Mouse (Mus musculus) left cerebral cortex, adult 9 months (tissue): ENCODE results near the gene Slc13a1.
A peak's percentile ranks its signal among the peaks of the same experiment; 100 is the strongest.
"Not testable (repeated sequence)": the region's sequence is repeated elsewhere in the genome, so short reads cannot be mapped to it uniquely, and the experiment has no call there.

ENCODE experiments used
- DNase-seq, 2 experiments: peaks; one replicate each; pipeline ENCODE4 v3.0.0; 2022; ENCODE audit warnings: low spot score in 2 of 2

The Slc13a1 gene

DNA sequence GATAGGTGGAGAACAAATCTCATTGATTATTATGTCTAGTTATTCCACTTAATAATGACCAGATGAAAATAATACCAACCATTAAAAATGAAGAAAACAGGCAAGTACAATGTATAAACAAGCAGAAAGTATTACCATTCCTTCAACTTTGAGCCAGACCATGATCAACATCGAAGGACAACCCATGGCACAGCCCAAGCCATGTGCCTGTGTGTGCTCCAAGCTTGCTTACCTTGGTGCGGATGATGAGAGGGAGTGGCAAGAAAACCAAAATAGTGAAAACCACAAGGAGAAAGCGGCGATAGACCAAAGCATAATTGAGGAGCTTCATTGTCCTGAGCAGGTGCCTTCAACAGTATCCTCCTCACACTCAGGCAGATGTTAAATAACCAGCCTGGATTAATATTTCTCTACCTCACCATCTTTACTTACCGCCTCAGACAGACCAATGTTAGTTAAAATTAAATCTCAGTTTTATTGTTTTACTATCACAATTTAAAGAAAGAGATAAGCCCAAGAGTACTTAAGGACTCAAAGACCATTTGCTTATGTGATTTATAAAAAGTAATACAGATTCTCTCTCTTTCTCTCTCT is at the start of gene Slc13a1:
TSS of gene Slc13a1 (minus strand) at position 359 of the 594 bp plus-strand sequence.
- DNase-seq: no peak

DNA sequence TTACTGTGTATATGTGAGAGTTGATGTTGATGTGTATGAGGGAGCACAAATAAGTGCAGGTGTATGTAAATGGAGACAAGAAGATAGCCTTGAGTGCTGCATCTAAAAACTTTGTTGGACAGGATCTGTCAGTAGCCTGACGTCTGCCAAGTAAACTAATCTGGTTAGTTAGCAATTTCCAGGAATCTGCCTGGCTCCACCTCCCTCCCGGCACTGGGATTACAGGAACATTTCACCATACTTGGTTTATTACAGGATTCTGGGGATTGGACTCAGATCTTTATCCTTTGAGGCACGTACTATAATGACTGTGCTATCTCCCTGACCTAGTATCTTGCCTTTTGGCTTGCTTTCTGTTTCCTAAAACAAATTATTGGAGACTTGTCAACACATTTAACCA is 40.0 kb upstream of the Slc13a1 start:
- DNase-seq: no peak

DNA sequence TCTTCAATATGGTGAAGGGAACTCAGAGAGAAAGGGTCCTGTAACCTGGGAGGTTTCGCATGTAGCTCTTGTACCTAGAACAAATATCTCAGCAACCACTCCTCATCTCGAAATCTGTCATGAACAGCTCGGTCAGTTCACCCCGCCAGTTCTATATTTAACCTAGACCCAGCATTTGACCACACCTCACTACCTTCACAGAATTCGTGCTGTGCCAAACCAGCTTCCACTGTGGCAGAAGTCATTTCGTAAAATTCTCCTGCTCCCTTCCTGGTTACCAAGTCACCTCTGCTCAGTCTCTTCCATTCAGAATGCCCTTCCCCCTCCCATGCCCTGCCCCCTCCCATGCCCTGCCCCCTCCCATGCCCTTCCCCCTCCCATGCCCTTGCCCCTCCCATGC is 34.3 kb upstream of the Slc13a1 start:
- DNase-seq: no peak

DNA sequence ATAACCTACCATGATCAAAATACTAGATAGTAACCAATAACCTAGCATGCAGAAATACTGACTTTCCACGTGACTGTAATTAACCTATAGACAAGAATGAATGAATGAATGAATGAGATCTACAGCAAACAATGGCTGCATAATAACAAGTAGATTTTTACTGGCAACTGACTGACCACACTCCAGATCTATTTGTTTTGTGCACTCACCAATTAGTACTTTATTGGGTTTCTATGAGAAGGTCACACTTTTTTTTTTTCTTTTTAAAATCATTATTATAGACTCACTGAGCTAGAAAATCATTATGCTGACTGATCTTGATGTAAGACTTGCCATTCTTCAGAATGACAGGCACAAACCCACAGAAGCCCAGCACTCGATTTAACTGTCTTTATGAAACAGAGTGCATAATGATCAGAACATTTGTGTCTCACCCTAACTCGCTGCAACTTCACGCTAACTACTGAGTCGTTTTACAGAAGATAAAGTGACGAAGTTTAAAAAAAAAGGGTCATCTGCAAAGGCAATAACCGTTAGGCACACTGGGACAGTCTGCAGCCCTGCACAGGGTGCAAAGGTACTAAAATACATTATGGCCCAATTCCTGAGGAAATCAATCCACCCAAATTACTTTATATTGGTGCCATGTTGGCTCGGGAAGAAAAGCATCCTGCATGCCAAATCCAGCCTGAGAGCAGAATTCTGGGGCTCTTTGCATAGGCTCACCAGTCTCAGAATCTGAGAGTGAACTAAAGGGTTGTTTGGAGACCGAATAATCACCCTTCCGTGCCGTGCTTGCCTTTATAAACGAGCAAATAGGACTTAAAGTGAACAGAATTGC is 33.0 kb upstream of the Slc13a1 start:
- no peak for DNase-seq

DNA sequence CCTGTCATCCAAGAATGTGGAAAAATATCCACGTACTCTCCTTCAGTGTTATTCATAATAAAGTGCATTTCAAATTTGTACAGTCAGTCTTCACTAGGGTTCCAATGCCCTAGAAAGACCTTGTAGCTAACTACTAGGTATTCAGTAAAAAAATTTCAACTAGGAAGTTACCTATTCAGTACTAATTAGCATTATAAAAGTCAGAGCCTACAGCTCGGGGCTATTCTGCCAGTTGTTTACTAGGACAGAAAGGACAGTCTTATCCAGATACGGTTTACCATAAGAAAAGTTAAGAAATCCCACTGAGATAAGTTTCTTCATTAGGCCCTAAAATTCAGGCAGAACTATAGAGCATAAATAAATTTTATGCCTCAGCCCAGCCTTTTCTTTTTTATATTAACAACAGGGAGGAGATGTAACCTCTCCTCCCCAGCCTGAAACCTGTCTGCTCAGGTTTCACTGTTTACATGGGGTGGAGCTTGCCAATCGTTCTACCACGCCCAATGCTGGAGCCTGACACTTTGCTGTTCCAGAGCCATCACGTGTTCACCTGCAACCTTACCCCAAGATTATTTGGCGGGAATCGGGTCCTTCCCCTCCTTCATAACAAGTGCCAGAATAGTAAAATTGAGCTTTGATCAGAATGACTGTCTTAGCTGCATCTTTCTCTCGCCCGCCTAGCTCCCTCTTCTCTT is 29.8 kb upstream of the Slc13a1 start:
- not testable (repeated sequence) for DNase-seq

DNA sequence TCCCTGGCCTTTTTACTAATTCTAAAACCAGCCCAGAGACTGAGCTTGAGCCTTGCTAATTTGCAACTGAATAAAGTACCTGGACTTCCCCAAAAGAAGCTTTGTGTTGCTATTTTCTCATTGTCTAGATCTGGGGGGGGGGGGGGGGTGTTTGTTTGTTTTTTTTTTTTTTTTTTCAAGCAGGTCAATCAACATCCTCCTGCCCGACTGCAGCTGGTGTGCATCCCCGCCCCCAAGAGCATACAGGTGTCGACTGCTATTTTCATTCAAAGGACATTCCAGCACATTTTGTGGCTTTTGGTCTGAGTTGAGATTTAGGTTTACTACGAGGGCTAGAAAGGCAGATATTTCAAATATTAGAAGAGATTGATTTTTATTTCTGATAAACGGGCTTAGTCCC is 28.5 kb upstream of the Slc13a1 start:
- not testable (repeated sequence) for DNase-seq

DNA sequence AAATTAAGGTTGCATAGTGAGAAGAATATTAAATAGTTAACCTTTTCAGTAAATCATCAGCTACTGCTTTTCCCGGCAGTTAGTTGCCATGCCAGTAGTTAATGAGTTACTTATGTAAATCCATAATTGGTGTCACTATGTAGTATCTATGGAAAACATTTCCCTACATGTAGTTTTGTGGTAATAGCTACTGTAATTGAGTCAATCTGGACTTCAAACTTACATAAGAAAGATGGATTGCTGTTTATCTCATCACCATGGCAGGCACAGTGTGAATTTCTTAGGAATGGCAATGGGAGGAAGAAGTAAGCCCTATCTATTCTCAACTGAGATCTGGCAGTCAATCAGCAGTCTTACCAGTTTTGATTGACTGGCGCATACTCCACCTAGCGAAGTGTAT is 15.5 kb upstream of the Slc13a1 start:
- no peak for DNase-seq

DNA sequence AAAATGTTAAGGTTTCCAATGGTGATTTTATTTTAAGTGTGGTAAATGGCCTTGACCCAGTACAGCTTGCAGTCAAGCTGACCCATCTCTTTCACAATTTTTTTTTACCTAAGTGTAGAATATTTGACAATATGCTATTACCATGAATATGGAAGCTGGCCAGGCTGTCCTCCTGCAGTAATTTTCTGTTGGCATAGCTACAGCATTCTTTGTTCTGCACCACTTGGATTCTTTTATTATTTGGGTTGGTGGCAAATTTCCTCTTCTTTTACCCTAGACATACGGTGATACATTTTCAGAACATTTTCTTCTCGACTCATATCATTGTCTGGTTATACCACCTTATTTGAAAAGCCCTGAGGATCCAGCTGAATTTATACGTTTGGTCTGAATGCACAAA is 7.5 kb upstream of the Slc13a1 start:
- no peak for DNase-seq

DNA sequence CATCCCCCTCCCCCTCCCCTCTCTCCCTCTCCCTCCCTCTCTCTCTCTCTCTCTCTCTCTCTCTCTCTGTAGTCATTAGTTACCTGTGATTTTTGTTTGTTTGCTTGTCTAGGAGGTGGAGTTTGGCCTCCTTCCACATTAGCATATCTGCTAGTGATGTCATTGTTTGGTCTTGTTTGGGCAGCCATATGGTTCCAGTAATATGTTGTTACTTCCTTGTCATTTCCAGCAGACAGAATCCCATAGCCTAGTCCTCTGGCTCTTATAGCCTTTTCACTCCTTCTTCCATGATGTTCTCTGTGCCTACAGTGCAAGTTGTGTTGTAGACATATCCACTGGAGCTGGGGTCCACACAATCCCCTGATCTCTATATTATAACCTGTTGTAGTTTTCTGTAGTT is 6.1 kb upstream of the Slc13a1 start:
- DNase-seq: no peak

DNA sequence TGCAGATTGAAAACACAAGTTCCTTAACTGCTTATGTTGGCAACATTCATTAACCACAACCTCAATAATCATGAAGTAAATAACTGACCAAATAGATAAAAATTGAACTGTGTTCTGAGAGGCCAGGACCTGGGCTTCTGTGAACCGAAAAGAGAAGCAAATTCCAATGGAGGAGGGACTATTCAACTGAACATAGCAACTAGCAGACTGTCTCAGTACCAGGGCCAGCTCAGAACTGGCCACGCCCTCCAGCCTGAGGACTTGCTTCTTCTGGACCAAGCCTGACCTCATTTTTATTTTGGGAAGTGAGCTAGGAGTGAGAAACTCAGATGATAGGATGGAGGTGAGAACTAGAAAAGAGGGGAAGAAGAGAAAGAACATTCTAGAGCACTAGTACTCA is 4.8 kb upstream of the Slc13a1 start:
- DNase-seq: no peak

DNA sequence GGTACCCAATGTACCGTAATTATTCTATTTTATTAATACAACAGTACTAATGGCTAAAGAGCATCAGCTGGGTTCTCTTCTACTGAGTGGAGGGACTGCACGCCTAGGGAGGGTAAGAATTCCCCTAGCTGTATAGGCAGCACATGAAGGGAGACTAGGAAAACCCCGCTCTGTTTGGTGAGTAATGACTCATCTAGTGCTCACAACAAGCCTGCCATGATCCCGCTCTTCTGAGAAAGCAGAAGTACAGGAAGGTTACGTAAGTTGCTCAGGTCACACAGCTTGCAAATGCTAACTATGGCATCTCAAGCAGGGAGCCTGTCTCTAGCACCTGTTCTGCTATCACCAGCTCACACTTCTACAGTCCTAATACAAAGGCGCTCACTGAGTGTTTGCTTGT is 1.1 kb downstream of the Slc13a1 start:
- DNase-seq: no peak

DNA sequence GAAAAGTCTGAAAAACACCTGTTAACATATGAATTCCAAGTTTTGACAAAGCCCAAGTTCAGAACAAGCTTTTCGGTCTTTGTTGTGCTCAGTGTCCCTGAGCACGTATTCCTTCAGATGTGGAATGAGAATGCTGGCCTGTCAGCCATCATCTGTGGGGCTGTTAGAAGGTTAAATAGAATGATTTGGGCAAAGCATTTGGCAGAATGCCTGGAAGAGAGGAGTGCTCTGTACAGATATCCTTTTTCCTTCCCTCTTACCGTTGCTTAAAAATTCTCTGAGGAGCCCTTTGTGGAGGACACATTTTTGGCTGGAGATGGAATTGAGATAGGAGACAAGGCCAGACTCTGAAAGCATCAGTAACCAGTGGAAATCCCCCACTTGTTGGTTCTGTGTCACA is 2.6 kb downstream of the Slc13a1 start:
- DNase-seq: no peak

DNA sequence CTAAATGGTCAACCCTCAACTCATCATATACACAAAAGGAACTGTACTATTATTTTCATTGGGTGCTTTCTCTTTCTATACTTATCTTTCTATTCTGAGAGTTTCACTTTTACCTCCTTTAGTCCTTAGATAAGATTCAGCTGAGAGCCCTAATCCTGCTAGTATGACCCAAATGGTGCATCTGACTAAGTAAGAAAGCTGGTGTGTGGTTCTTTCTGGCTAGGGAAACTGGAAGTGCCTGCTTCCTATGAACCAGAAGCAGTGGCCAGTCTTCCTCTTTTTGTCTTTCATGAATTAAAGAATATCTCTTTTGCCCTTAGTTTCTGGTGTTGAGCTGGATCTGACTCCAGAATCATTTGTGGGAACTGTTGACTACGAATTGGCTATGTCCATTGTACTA is 8.1 kb downstream of the Slc13a1 start:
- no peak for DNase-seq

DNA sequence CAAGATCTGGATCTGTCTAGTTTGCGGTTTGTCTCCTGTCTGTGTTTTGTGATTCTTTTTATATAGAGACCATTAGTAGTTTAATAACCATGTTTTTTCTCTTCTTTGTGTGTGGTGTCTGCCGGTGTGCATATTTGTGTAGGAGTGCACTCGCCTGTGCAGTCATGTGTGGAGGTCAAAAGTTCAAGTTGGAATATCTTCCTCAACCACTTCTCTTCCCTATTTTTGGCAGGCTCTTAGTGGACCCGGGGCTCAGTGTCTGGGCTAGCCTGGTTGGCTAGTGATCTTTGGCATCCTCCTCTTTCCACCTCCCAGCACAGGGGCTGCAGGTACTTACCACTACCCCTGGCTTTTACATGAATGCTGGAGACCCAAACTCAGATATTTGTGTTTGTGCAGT is 13.0 kb downstream of the Slc13a1 start:
- DNase-seq: no peak

DNA sequence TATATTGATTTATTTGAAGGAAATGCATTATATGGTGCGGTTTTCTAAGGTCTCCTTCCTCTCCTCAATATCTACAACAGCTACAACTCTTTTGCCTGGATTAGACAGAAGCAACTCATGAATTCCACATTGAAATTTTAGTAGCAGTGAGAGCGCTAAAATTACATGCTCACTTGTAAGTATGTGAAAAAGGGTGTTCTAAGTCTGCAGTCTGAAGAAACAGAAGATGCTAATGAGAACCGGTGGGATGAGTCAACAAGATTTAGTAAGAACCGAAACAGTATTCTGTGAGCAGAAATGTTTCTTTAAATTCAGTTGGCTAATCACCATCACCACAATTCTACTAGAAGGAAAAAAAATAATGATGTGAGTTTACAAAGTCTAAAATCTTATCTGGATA is 34.9 kb downstream of the Slc13a1 start:
- peak in 1 of 2 experiments; percentile 6 for DNase-seq

DNA sequence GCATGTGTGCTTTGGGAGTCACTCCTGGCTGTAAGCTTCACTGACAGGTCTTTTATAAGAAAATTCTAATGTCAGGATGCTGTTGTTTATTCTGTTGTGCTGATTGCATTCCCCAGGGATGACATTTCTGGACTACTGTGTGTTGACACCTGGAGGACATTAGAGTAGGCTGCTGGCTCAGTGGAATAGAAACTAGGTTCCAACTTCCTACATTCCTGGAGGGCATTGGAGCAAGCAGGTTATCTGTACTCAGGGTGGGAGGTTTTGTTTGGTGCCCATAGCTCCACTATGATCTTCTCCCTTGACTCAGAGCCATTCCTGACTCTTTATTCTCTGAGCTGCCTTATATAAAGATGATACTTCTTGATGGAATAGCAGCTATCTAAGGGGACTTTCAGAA is 45.3 kb downstream of the Slc13a1 start:
- no peak for DNase-seq

DNA sequence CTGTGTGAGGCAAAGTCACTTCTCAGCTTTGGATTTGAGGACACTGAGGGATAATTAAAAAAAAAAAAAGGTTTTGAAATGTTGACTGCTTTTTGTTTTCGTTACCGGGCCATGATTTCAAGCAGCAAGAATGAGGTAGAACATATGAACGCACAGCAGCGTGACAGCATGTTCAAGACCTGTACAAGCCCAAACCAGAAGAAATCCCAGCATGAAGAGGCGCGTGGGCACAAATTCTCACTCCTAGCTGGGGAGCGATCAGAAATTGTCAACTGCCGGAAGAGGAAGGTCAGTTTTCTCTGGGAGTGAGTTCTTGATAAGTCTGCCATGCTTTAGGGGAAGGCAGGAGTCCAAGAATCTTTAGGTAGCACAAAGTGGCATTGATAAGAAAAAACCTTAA is 56.3 kb downstream of the Slc13a1 start:
- DNase-seq: no peak

DNA sequence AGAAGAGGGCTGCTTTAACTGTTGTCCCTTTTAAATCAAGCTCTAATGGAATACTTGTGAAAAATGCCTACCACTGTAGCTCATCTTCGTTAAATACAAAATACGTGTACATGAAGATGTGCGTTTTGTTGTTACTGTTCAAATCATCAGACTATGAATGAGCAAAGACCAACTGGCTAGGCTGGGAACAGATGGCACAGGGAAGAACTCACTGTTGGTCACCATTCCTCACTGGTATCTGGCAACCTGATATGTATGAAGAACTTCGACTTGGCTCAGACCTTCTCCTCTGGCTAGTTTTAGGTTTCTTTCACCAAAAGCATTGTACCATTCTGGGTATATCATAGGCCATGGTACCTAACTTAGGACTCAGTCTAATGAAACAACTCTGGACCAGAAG is 59.4 kb downstream of the Slc13a1 start:
- DNase-seq: no peak

DNA sequence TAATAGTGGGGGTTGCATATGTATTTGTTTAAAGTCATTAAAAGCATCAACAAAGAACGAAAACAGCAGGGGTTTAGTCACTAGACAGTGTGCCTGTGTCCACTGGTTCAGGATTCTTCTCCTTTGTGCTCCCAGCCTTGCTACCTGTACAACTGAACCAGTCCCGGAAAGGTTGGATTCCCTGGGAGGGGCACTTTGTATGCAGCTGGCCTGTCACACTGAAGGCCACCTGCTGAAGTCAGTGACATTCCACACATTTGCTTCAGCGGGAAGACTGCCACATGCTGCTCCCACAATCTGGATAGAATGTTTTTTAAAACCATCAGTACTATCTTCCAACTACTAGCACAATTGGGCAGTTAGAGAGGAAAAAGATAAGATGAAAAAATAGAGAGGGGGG is 61.7 kb downstream of the Slc13a1 start:
- DNase-seq: no peak

DNA sequence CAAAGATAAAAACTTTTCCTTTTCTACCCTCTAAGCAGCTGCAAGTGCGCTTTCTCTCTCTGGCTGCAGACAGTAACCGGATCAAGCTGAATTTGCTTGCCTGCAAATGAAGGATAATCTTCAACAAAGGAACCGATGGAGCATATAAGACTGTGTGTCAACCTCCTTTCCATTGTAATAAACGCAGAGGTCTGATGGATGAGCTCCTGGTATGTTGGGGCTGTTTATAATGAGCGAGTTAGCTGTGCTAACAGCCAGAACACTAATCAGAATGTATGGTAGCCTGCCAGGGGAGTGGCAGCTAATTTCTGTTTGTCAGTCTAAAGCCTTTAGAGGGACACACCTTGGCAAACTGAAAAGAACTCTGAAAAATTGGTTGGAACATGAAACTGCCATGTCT is 62.2 kb downstream of the Slc13a1 start:
- no peak for DNase-seq

DNA sequence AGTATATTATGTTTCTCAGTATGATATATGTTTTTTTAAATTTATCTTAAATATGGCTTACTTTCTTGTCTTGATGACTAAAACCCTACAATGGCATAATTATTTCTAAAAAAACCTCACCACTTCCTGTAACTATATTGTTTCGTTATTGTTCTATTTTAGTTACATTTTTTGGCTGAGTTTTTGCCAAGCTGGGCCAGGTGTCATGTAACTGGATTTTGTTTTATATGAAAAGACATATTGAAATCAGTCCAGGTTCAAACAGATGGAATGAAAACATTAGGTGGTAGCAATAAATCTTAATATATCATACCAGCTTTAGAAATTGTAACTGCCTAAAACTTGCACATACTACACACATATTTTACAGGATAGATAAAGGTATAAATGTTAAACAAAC is 66.6 kb downstream of the Slc13a1 start:
- DNase-seq: no peak

DNA sequence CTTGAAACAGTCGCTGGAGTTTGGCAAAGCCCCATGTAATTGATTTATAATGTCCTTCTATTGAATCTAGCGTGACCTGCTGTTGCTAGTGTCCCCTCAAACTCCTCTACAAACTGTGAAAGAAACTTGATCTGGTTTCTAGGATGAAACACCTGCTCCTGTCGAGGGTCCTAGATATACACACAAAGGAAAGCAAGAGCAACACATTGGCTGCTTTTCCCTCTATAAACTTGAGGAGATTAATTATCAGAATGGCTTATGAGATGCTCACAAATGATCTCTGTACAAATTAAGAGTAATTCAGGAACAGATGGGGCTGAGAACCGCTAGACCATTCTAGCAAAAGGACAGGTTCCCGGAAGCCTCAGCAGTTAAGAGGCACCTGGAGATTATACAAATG is 67.2 kb downstream of the Slc13a1 start:
- no peak for DNase-seq

DNA sequence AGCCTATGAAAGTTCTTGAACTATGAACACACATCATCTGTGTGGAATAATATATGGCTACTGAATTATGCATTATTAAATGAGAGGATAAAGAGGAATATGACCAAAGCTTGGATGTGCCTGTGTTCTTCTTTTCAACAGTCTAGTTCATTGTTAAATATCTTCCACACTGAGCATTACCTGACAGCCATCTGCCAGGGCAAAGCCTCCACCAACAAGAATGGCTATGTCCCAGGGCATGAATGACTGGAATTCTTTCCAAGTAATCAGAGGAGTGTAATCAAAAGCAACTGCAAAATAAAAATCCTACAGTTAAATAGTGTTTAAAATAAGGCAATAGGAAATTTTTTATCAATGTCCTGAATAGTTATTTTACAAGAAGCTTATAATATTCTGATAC is 70.5 kb downstream of the Slc13a1 start:
- DNase-seq: no peak
